Mouse (Mus musculus) layer of hippocampus, postnatal 14 days (tissue): ENCODE results near the gene Gm5868. TPM values are rescaled to one million over a fixed set of nuclear protein-coding genes. Genes with fewer than 3 reads are reported as not detected.

Experiments
- DNase-seq, 2 experiments: peaks; one replicate each; pipeline ENCODE4 v3.0.0; 2021 to 2022; ENCODE audit warnings: low spot score in 2 of 2, mixed read lengths in 1 of 2
- total RNA-seq, 2 experiments: library from RNA; stranded (reverse); gene quantifications; 2 replicates each; pipeline ENCODE4 v1.2.3; 2021

The Gm5868 gene
- total RNA-seq, 2 experiments from 2014 or later = 0.78 to 0.81 TPM

DNA sequence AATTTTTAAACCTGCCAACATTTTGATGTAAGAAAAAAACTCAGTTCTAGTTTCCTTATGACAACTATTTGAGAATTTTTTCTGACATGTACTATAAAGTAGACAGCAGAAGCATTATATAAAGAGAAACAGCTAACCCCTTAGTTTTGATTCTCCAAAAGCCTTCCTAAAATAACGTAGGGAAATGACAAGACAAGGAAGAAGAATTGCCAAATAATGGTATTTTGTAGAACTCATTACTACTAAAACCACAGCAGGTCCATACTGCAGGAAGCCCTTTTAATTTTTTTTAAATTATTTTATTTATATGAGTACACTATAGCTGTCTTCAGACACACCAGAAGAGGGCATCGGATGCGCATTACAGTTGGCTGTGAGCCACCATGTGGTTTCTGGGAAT lies 36.1 kb downstream of the Gm5868 start:
- DNase-seq = no peak

Other genes starting within 250 kb of the Gm5868 start
- under 1 TPM in 1 of 2 experiments, not detected in 1; 0.28 TPM for gene Corin, start 83.1 kb downstream of the Gm5868 start, total RNA-seq
- gene Nfxl1, start 27.9 kb downstream of the Gm5868 start, total RNA-seq = 10 to 100 TPM; 12.7 to 16.9 TPM
- under 1 TPM; 0.46 to 0.62 TPM for gene Zar1, start 6.3 kb downstream of the Gm5868 start, total RNA-seq
- gene Cnga1, start 56.7 kb upstream of the Gm5868 start, total RNA-seq = not detected
- gene Nipal1, start 60.2 kb upstream of the Gm5868 start, total RNA-seq = not detected
- gene Txk, start 165.2 kb upstream of the Gm5868 start, total RNA-seq = not detected